Mouse (Mus musculus) CH12.LX (cell line): ENCODE measurements around the gene Olfr1454. TPM values are rescaled to one million over a fixed set of nuclear protein-coding genes. Genes with fewer than 3 reads are reported as not detected.

ENCODE experiments used
- DNase-seq: peaks from one replicate; pipeline ENCODE4 v3.0.0-alpha.2; 2013; ENCODE audit errors: extremely low read depth
- H3K27ac ChIP-seq: 2 replicates; pipeline ENCODE4 v1.5.1; 2012; ENCODE audit warnings: low read depth, mild to moderate bottlenecking, control low read depth, moderate library complexity; ENCODE audit not compliant: insufficient read depth
- H3K27me3 ChIP-seq: replicated peaks from 2 replicates; pipeline ENCODE3; 2012; ENCODE audit warnings: inconsistent platforms
- H3K36me3 ChIP-seq, 2 experiments: replicated peaks in 1 of 2; 2 replicates each; pipeline versions ENCODE3 to v1.6.1; 2012; ENCODE audit warnings: inconsistent platforms in 1 of 2, low read length in 1 of 2, mild to moderate bottlenecking in 1 of 2, mixed read lengths in 1 of 2, moderate library complexity in 1 of 2; ENCODE audit not compliant: control insufficient read depth in 1 of 2, insufficient read depth in 1 of 2
- H3K4me1 ChIP-seq, 2 experiments: 2 replicates each; pipeline ENCODE4 v1.6.1; 2012; ENCODE audit warnings: inconsistent platforms in 1 of 2, moderate library complexity in 1 of 2; ENCODE audit not compliant: insufficient read depth in 2 of 2, control insufficient read depth in 1 of 2
- H3K4me2 ChIP-seq: 2 replicates; pipeline ENCODE4 v1.6.1; 2012; ENCODE audit warnings: low read depth, mild to moderate bottlenecking, control low read depth; ENCODE audit not compliant: poor library complexity, insufficient read depth, severe bottlenecking
- H3K4me3 ChIP-seq, 3 experiments: fragments of 150-350 bp in 1 of 3; sonication (generic) in 1 of 3; replicated peaks in 1 of 3; 2 replicates each; pipeline versions ENCODE3 to v1.5.1; 2011 to 2012; ENCODE audit warnings: low read depth in 2 of 3, low read length in 2 of 3, mild to moderate bottlenecking in 2 of 3, moderate library complexity in 2 of 3, control low read depth in 1 of 3, improper control_type of control experiment in 1 of 3, inconsistent platforms in 1 of 3, mixed read lengths in 1 of 3; ENCODE audit not compliant: poor library complexity in 1 of 3
- H3K79me2 ChIP-seq: replicated peaks from 2 replicates; pipeline ENCODE4 v1.6.1; 2012; ENCODE audit warnings: mild to moderate bottlenecking, moderate library complexity; ENCODE audit not compliant: control insufficient read depth, poor library complexity, insufficient read depth, severe bottlenecking; ENCODE audit errors: extremely low read depth
- H3K9ac ChIP-seq: 2 replicates; pipeline ENCODE4 v1.6.1; 2012; ENCODE audit warnings: low read depth, mild to moderate bottlenecking, control low read depth, moderate library complexity; ENCODE audit not compliant: insufficient read depth
- H3K9me3 ChIP-seq: replicated peaks from 2 replicates; pipeline ENCODE3; 2012; ENCODE audit warnings: low read length, inconsistent platforms, mixed read lengths
- CTCF ChIP-seq, 2 experiments: IDR thresholded peaks in 1 of 2; conservative IDR thresholded peaks in 1 of 2; 2 replicates each; pipeline ENCODE4 v1.5.1; 2011 to 2012; ENCODE audit warnings: low read depth in 2 of 2, low read length in 2 of 2, improper control_type of control experiment in 1 of 2, inconsistent platforms in 1 of 2, mild to moderate bottlenecking in 1 of 2, moderate library complexity in 1 of 2
- ELF1 ChIP-seq: IDR thresholded peaks from 2 replicates; pipeline ENCODE4 v1.6.1; 2014; ENCODE audit warnings: low read depth, mild to moderate bottlenecking, inconsistent platforms, low read length, improper control_type of control experiment
- GABPA ChIP-seq: IDR thresholded peaks from 2 replicates; pipeline ENCODE4 v1.6.1; 2012; ENCODE audit warnings: low read depth, low read length, improper control_type of control experiment, inconsistent platforms; ENCODE audit not compliant: insufficient replicate concordance
- HCFC1 ChIP-seq: IDR thresholded peaks from 2 replicates; pipeline ENCODE4 v1.6.1; 2012; ENCODE audit warnings: low read depth, mild to moderate bottlenecking, inconsistent platforms, low read length, improper control_type of control experiment
- IRF4 ChIP-seq: IDR thresholded peaks from 2 replicates; pipeline ENCODE4 v1.6.1; 2014; ENCODE audit warnings: low read depth, mild to moderate bottlenecking, inconsistent platforms, low read length, improper control_type of control experiment
- JUN ChIP-seq: IDR thresholded peaks from 2 replicates; pipeline ENCODE4 v1.6.1; 2011; ENCODE audit warnings: low read depth, mild to moderate bottlenecking, low read length, improper control_type of control experiment, moderate library complexity; ENCODE audit not compliant: insufficient read depth
- JUND ChIP-seq: conservative IDR thresholded peaks from 2 replicates; pipeline ENCODE4 v1.6.1; 2011; ENCODE audit warnings: low read depth, low read length, improper control_type of control experiment
- KAT2A ChIP-seq: IDR thresholded peaks from 2 replicates; pipeline ENCODE4 v1.6.1; 2012; ENCODE audit warnings: low read length, improper control_type of control experiment, inconsistent platforms; ENCODE audit not compliant: insufficient replicate concordance
- MAZ ChIP-seq: IDR thresholded peaks from 2 replicates; pipeline ENCODE4 v1.6.1; 2012; ENCODE audit warnings: low read depth, mild to moderate bottlenecking, inconsistent platforms, low read length, improper control_type of control experiment, moderate library complexity
- MXI1 ChIP-seq: IDR thresholded peaks from 2 replicates; pipeline ENCODE4 v1.6.1; 2011; ENCODE audit warnings: mild to moderate bottlenecking, low read depth, low read length, improper control_type of control experiment
- MYC ChIP-seq: IDR thresholded peaks from 2 replicates; pipeline ENCODE4 v1.6.1; 2011; ENCODE audit warnings: low read depth, mild to moderate bottlenecking, improper control_type of control experiment, low read length
- NELFE ChIP-seq: IDR thresholded peaks from 2 replicates; pipeline ENCODE4 v1.6.1; 2011; ENCODE audit warnings: low read depth, low read length, improper control_type of control experiment
- NRF1 ChIP-seq: IDR thresholded peaks from 2 replicates; pipeline ENCODE4 v1.6.1; 2014; ENCODE audit warnings: low read depth, mild to moderate bottlenecking, inconsistent platforms, low read length, improper control_type of control experiment, moderate library complexity
- POLR2A ChIP-seq: IDR thresholded peaks from 2 replicates; pipeline ENCODE4 v1.6.1; 2011; ENCODE audit warnings: low read depth, mild to moderate bottlenecking, improper control_type of control experiment, low read length
- TBP ChIP-seq: conservative IDR thresholded peaks from 2 replicates; pipeline ENCODE4 v1.6.1; 2011; ENCODE audit warnings: low read depth, low read length, improper control_type of control experiment
- UBTF ChIP-seq: IDR thresholded peaks from 2 replicates; pipeline ENCODE4 v1.6.1; 2012; ENCODE audit warnings: low read depth, mild to moderate bottlenecking, inconsistent platforms, low read length, improper control_type of control experiment, moderate library complexity
- USF1 ChIP-seq: IDR thresholded peaks from 2 replicates; pipeline ENCODE4 v1.6.1; 2014; ENCODE audit warnings: low read depth, mild to moderate bottlenecking, inconsistent platforms, low read length, improper control_type of control experiment
- ZC3H11A ChIP-seq: IDR thresholded peaks from 2 replicates; pipeline ENCODE4 v1.6.1; 2012; ENCODE audit warnings: low read depth, mild to moderate bottlenecking, inconsistent platforms, low read length, improper control_type of control experiment
- ZKSCAN1 ChIP-seq: IDR thresholded peaks from 2 replicates; pipeline ENCODE4 v1.6.1; 2012; ENCODE audit warnings: low read depth, inconsistent platforms, low read length, improper control_type of control experiment, borderline replicate concordance
- ZMIZ1 ChIP-seq: IDR thresholded peaks from 2 replicates; pipeline ENCODE4 v1.6.1; 2012; ENCODE audit warnings: low read depth, mild to moderate bottlenecking, inconsistent platforms, low read length, improper control_type of control experiment
- dilution Hi-C: fragments of 300-500 bp; cut with MboI; formaldehyde crosslinking; loops from 2 replicates; pipeline ENCODE4 v1.14.3; 2020; ENCODE audit warnings: low sequenced_read_pairs; ENCODE audit not compliant: extremely low pct_unique_long_range_greater_than_20kb, extremely low pct_ligation_motif_present
- in situ Hi-C: fragments of 300-500 bp; cut with MboI; formaldehyde crosslinking; loops from 3 replicates; pipeline ENCODE4 v1.14.3; 2019; ENCODE audit warnings: low sequenced_read_pairs, low pct_ligation_motif_present, low pct_unique_long_range_greater_than_20kb, mixed read lengths
- polyA plus RNA-seq: library from polyadenylated mRNA; unstranded; fragments of >175 nt; gene quantifications from 2 replicates; pipeline ENCODE4 v1.2.1, GENCODE M21; 2012; ENCODE audit warnings: low read depth; ENCODE audit not compliant: insufficient read length
- total RNA-seq, 2 experiments: library from RNA; depleted of rRNA; stranded (reverse); fragments of 300-350 nt in 1 of 2; fragments of >200 nt in 1 of 2; gene quantifications; 2 replicates each; pipeline ENCODE4 v1.2.3; 2012 to 2014

The Olfr1454 gene
- total RNA-seq (2012; rRNA removed) = not detected in 2 replicates
- total RNA-seq (2014; rRNA removed) = not detected in 2 replicates
- not detected in 2 replicates for polyA plus RNA-seq

DNA sequence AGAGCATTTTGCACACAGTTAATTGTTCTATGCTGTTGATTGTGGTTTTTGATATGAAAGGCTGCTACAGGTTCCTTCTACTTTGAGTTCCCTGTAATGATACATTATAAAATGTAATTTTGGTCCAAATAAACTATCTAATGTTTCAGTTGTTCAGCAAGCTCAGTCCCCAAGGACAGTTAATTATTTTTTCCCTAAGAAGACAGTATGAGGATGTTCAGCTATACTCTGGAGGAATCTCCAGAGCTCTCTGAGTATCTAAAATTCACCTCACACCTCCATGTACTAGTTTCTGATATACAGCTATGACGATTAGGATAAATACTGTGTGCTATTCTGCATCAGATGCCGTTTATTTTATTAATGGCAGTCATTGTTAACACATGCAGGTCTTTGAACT is at the start of gene Olfr1454:
Olfr1454 (plus strand) TSS at position 301 of the 400 bp plus-strand sequence.
- H3K27ac ChIP-seq = no peak within 1 kb of the TSS
- no peak within 1 kb of the TSS for H3K9ac ChIP-seq
- H3K4me2 ChIP-seq = no peak within 1 kb of the TSS
- H3K4me3 ChIP-seq = no peak within 1 kb of the TSS
- DNase-seq = no peak
- no peaks in the 10 kb centered on the region for H3K4me1 ChIP-seq
- TF ChIP-seq MAZ (no peak), GABPA (no peak), NRF1 (no peak), ZKSCAN1 (no peak), HCFC1 (no peak), UBTF (no peak), CTCF (conservative IDR thresholded peaks at IDR 0.05 in 1 of 2, IDR thresholded peaks at IDR 0.05 in 1 of 2; ENCODE audit: low read depth in 2 of 2, low read length in 2 of 2) (no peak), ZC3H11A (no peak), KAT2A (no peak), MYC (no peak), IRF4 (no peak), ZMIZ1 (no peak), MXI1 (no peak), ELF1 (no peak), USF1 (no peak), NELFE (no peak)
- in situ Hi-C loops (no loop called here), dilution Hi-C loops (no loop called here)
- no peaks in the 10 kb centered on the region for H3K27me3 ChIP-seq
- no peaks in the 10 kb centered on the region for H3K79me2 ChIP-seq
- H3K9me3 ChIP-seq = no peaks in the 10 kb centered on the region
- no peaks in the 10 kb centered on the region for H3K36me3 ChIP-seq

DNA sequence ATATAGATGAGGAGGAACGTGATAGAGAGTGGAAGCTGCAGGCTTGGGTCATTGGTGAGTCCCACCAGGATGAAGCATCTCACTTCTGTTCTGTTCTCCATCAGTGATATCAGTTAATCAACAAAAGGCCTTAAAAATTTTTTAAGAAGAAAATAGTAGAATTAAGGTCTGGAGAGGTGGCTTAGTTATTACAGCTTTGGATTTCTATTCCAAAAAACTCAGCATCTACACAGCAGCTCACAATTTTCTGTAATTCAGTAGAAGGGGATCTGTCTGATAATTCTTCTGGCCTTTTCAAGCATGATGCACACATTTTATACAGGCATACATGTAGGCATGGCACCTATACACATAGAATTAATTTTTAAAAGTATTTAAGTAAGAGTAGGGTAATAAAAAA is 32.2 kb upstream of the Olfr1454 start, which contains the start of gene Olfr1453:
Olfr1453 (minus strand) TSS at position 101 of the 400 bp plus-strand sequence.
- Histone ChIP-seq H3K9ac (no peak within 1 kb of the TSS), H3K4me2 (no peak within 1 kb of the TSS), H3K27me3 (no peaks in the 10 kb centered on the region), H3K4me1 (no peaks in the 10 kb centered on the region), H3K9me3 (no peaks in the 10 kb centered on the region), H3K79me2 (no peaks in the 10 kb centered on the region), H3K36me3 (no peaks in the 10 kb centered on the region), H3K27ac (no peak within 1 kb of the TSS), H3K4me3 (no peak within 1 kb of the TSS)
- DNase-seq = no peak
- dilution Hi-C loops = no loop called here
- in situ Hi-C loops = no loop called here
- TF ChIP-seq JUND = no peak
- TF ChIP-seq POLR2A = no peak
- TF ChIP-seq IRF4 = no peak
- TF ChIP-seq NRF1 = no peak
- no peak for TF ChIP-seq MAZ
- TF ChIP-seq JUN = no peak
- no peak for TF ChIP-seq NELFE
- TF ChIP-seq TBP = no peak
- TF ChIP-seq USF1 = no peak
